Mouse (Mus musculus): ENCODE results near the gene Gngt1. TPM values are rescaled to one million over a fixed set of nuclear protein-coding genes. Genes with fewer than 3 reads are reported as not detected.

Gene Gngt1
- not detected in 2 replicates for polyA plus RNA-seq (2012; ENCODE audit: insufficient read depth, insufficient read length, low replicate concordance, missing spikeins)

GRCm38 (mm10) chr6:3993492-3993891 is at the start of gene Gngt1:
Gngt1 (plus strand) TSS chr6:3993792.
- WGBS, result 81% methylated on average over 6 of the region's 6 CpGs
- TF ChIP-seq CTCF (IDR thresholded peaks at IDR 0.05; ENCODE audit: insufficient read depth, low read depth, low read length) (no peak), POLR2A (IDR thresholded peaks at IDR 0.05; ENCODE audit: insufficient read depth, low read depth, low read length) (no peak)
- Histone ChIP-seq H3K4me1 (ENCODE audit: control insufficient read depth, insufficient read depth, low read length) (no peaks in the 10 kb centered on the region), H3K4me3 (ENCODE audit: insufficient read depth, low read depth, low read length) (no peak within 1 kb of the TSS), H3K27ac (ENCODE audit: insufficient read depth, low read depth, low read length) (no peak within 1 kb of the TSS)

- Histone ChIP-seq H3K4me1 (ENCODE audit: control insufficient read depth, insufficient read depth, low read length) (no peaks in the 10 kb centered on the region), H3K4me3 (ENCODE audit: insufficient read depth, low read depth, low read length) (no peak overlapping the region), H3K27ac (ENCODE audit: insufficient read depth, low read depth, low read length) (no peak overlapping the region)
- TF ChIP-seq POLR2A (IDR thresholded peaks at IDR 0.05; ENCODE audit: insufficient read depth, low read depth, low read length) (no peak), CTCF (IDR thresholded peaks at IDR 0.05; ENCODE audit: insufficient read depth, low read depth, low read length) (no peak)
- WGBS, result 60% methylated on average over 4 of the region's 4 CpGs
These were observed 38.6 kb upstream of the Gngt1 start for GRCm38 (mm10) chr6:3954969-3955368.

- Histone ChIP-seq H3K4me1 (ENCODE audit: control insufficient read depth, insufficient read depth, low read length) (peaks cover 7% of the 10 kb centered on the region; the same call in 1 of the 2 replicates), H3K27ac (ENCODE audit: insufficient read depth, low read depth, low read length) (no peak overlapping the region), H3K4me3 (ENCODE audit: insufficient read depth, low read depth, low read length) (no peak overlapping the region)
- TF ChIP-seq POLR2A (IDR thresholded peaks at IDR 0.05; ENCODE audit: insufficient read depth, low read depth, low read length), result no peak
- TF ChIP-seq CTCF (IDR thresholded peaks at IDR 0.05; ENCODE audit: insufficient read depth, low read depth, low read length), result no peak
- WGBS, result 29% methylated on average over 31 of the region's 31 CpGs
These were observed 25.6 kb upstream of the Gngt1 start for GRCm38 (mm10) chr6:3967676-3968626.

GRCm38 (mm10) chr6:3973679-3974078 is 19.9 kb upstream of the Gngt1 start:
- 80% methylated on average over 1 of the region's 1 CpGs for WGBS
- no peaks in the 10 kb centered on the region for H3K4me1 ChIP-seq (ENCODE audit: control insufficient read depth, insufficient read depth, low read length)
- TF ChIP-seq CTCF (IDR thresholded peaks at IDR 0.05; ENCODE audit: insufficient read depth, low read depth, low read length) (no peak), POLR2A (IDR thresholded peaks at IDR 0.05; ENCODE audit: insufficient read depth, low read depth, low read length) (no peak)
- H3K4me3 ChIP-seq (ENCODE audit: insufficient read depth, low read depth, low read length), result no peak overlapping the region
- no peak overlapping the region for H3K27ac ChIP-seq (ENCODE audit: insufficient read depth, low read depth, low read length)

GRCm38 (mm10) chr6:3982661-3983284 is 10.8 kb upstream of the Gngt1 start:
- Histone ChIP-seq H3K4me3 (ENCODE audit: insufficient read depth, low read depth, low read length) (no peak overlapping the region), H3K27ac (ENCODE audit: insufficient read depth, low read depth, low read length) (no peak overlapping the region), H3K4me1 (ENCODE audit: control insufficient read depth, insufficient read depth, low read length) (no peaks in the 10 kb centered on the region)
- no peak for TF ChIP-seq CTCF (IDR thresholded peaks at IDR 0.05; ENCODE audit: insufficient read depth, low read depth, low read length)
- TF ChIP-seq POLR2A (IDR thresholded peaks at IDR 0.05; ENCODE audit: insufficient read depth, low read depth, low read length), result no peak
- 90% methylated on average over 5 of the region's 5 CpGs for WGBS

GRCm38 (mm10) chr6:3988750-3989149 is 4.8 kb upstream of the Gngt1 start, which contains the start of gene Tfpi2:
Tfpi2 (minus strand) TSS chr6:3988919.
- 85% methylated on average over 3 of the region's 3 CpGs for WGBS
- Histone ChIP-seq H3K4me3 (ENCODE audit: insufficient read depth, low read depth, low read length) (no peak within 1 kb of the TSS), H3K4me1 (ENCODE audit: control insufficient read depth, insufficient read depth, low read length) (no peaks in the 10 kb centered on the region), H3K27ac (ENCODE audit: insufficient read depth, low read depth, low read length) (no peak within 1 kb of the TSS)
- TF ChIP-seq CTCF (IDR thresholded peaks at IDR 0.05; ENCODE audit: insufficient read depth, low read depth, low read length), result no peak
- TF ChIP-seq POLR2A (IDR thresholded peaks at IDR 0.05; ENCODE audit: insufficient read depth, low read depth, low read length), result no peak

- WGBS, result 78% methylated on average over 4 of the region's 4 CpGs
- Histone ChIP-seq H3K4me3 (ENCODE audit: insufficient read depth, low read depth, low read length) (no peak overlapping the region), H3K4me1 (ENCODE audit: control insufficient read depth, insufficient read depth, low read length) (no peaks in the 10 kb centered on the region), H3K27ac (ENCODE audit: insufficient read depth, low read depth, low read length) (no peak overlapping the region)
- TF ChIP-seq POLR2A (IDR thresholded peaks at IDR 0.05; ENCODE audit: insufficient read depth, low read depth, low read length) (no peak), CTCF (IDR thresholded peaks at IDR 0.05; ENCODE audit: insufficient read depth, low read depth, low read length) (no peak)
These were observed 4.5 kb downstream of the Gngt1 start for GRCm38 (mm10) chr6:3998089-3998488.

GRCm38 (mm10) chr6:3999296-3999695 is 5.7 kb downstream of the Gngt1 start:
- TF ChIP-seq POLR2A (IDR thresholded peaks at IDR 0.05; ENCODE audit: insufficient read depth, low read depth, low read length), result no peak
- TF ChIP-seq CTCF (IDR thresholded peaks at IDR 0.05; ENCODE audit: insufficient read depth, low read depth, low read length), result no peak
- no peak overlapping the region for H3K27ac ChIP-seq (ENCODE audit: insufficient read depth, low read depth, low read length)
- 37% methylated on average over 6 of the region's 6 CpGs for WGBS
- H3K4me3 ChIP-seq (ENCODE audit: insufficient read depth, low read depth, low read length), result no peak overlapping the region
- H3K4me1 ChIP-seq (ENCODE audit: control insufficient read depth, insufficient read depth, low read length), result no peaks in the 10 kb centered on the region; the same call in 1 of the 2 replicates

GRCm38 (mm10) chr6:4000716-4001115 is 7.1 kb downstream of the Gngt1 start:
- 80% methylated on average over 3 of the region's 3 CpGs for WGBS
- Histone ChIP-seq H3K4me1 (ENCODE audit: control insufficient read depth, insufficient read depth, low read length) (no peaks in the 10 kb centered on the region; the same call in 1 of the 2 replicates), H3K27ac (ENCODE audit: insufficient read depth, low read depth, low read length) (no peak overlapping the region), H3K4me3 (ENCODE audit: insufficient read depth, low read depth, low read length) (no peak overlapping the region)
- TF ChIP-seq POLR2A (IDR thresholded peaks at IDR 0.05; ENCODE audit: insufficient read depth, low read depth, low read length) (no peak), CTCF (IDR thresholded peaks at IDR 0.05; ENCODE audit: insufficient read depth, low read depth, low read length) (no peak)

Measured in olfactory bulb, adult 2 months (tissue).